Mouse (Mus musculus) kidney, postnatal 25 days (tissue): ENCODE data around the gene Large2.

ENCODE experiments used
- DNase-seq, 2 experiments: peaks; one replicate each; pipeline ENCODE4 v3.0.0; 2021; ENCODE audit warnings: mixed read lengths in 2 of 2

Gene Large2

GRCm38 (mm10) chr2:92390206-92390930 lies 15.7 kb upstream of the Large2 start:
- peak; percentile 48 to 67 for DNase-seq

- no peak for DNase-seq
Measured at GRCm38 (mm10) chr2:92389645-92390044, 15.0 kb upstream of the Large2 start.

GRCm38 (mm10) chr2:92388891-92389641 lies 14.4 kb upstream of the Large2 start:
- DNase-seq = peak; percentile 83 to 94

- DNase-seq = no peak
Measured at GRCm38 (mm10) chr2:92388081-92388517, 13.4 kb upstream of the Large2 start.

GRCm38 (mm10) chr2:92387646-92388045 lies 13.0 kb upstream of the Large2 start:
- DNase-seq = no peak

GRCm38 (mm10) chr2:92386821-92387570 lies 12.3 kb upstream of the Large2 start:
- no peak for DNase-seq

- DNase-seq = no peak
Measured at GRCm38 (mm10) chr2:92385113-92386051, 10.7 kb upstream of the Large2 start.

- no peak for DNase-seq
Measured at GRCm38 (mm10) chr2:92384101-92384500, 9.4 kb upstream of the Large2 start.

- no peak for DNase-seq
Measured at GRCm38 (mm10) chr2:92382759-92383158, 8.1 kb upstream of the Large2 start.

- no peak for DNase-seq
Measured at GRCm38 (mm10) chr2:92381901-92382588, 7.4 kb upstream of the Large2 start, which contains the start of gene 1700029I15Rik. 1700029I15Rik (plus strand) TSS chr2:92382538.

- peak in 1 of 2 experiments; percentile 40 for DNase-seq
Measured at GRCm38 (mm10) chr2:92381161-92381560, 6.5 kb upstream of the Large2 start.

- peak in 1 of 2 experiments; percentile 33 for DNase-seq
Measured at GRCm38 (mm10) chr2:92380495-92381050, 5.9 kb upstream of the Large2 start.

- DNase-seq = peak in 1 of 2 experiments; percentile 36
Measured at GRCm38 (mm10) chr2:92379783-92380494, 5.3 kb upstream of the Large2 start.

GRCm38 (mm10) chr2:92377320-92377719 lies 2.7 kb upstream of the Large2 start:
- DNase-seq = peak in 1 of 2 experiments; percentile 46

GRCm38 (mm10) chr2:92376300-92376699 lies 1.6 kb upstream of the Large2 start:
- DNase-seq = no peak

GRCm38 (mm10) chr2:92375788-92376187 lies 1.1 kb upstream of the Large2 start:
- peak in 1 of 2 experiments; percentile 42 for DNase-seq

- peak; percentile 95 to 99 for DNase-seq
Measured at GRCm38 (mm10) chr2:92375099-92375623, 492 bp upstream of the Large2 start.

- no peak for DNase-seq
Measured at GRCm38 (mm10) chr2:92373437-92373813, 1.2 kb downstream of the Large2 start.

GRCm38 (mm10) chr2:92372767-92373436 lies 1.8 kb downstream of the Large2 start:
- peak; percentile 90 to 92 for DNase-seq
